Mouse (Mus musculus) urinary bladder, postnatal 25 days (tissue): Measurements from ENCODE around the gene Card19.

Source experiments
- DNase-seq: peaks from one replicate; pipeline ENCODE4 v3.0.0; 2022; ENCODE audit warnings: low spot score

Card19 gene

GRCm38 (mm10) chr13:49225633-49226032 lies 9.8 kb upstream of the Card19 start:
- no peak for DNase-seq

GRCm38 (mm10) chr13:49225159-49225558 lies 9.3 kb upstream of the Card19 start:
- no peak for DNase-seq

DNA sequence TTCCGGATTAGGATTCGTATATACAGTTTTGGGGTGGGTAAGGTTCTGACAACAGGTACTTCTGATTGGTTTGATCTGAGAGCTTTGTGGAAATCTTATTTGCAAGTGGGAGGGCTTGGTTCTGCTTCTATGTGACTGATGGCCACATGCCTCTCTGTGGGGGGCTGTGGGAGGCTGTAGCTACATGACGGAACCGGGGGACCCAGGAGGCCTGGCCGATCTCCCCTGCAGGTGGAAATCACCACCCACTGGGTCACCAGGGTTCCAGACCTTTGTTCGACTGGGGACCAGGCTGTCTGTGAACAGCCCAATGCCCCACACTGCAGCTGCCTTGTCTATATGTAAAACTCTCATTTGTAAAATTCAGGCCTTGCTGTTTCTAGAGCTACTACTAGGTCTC lies 8.9 kb upstream of the Card19 start:
- no peak for DNase-seq

DNA sequence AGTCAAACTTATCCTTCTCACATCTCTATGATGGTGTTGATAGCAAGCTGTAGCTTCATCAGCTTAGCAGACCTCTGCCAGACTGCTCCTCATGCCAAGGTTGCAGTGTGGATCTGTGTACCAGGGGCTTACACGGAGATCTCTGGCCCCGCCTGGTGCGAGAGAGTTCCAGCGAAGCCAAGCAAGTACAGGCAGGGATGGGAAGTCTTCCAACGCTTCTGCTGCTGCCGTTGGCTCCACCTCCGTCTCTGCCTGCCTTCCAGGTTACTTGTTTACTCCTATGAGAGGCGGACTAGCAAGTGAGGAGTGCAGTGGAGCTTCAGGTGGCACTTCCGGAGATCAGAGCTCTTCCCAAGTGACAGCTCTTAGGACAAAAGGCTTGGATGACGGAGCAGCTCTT lies 8.5 kb upstream of the Card19 start:
- no peak for DNase-seq

DNA sequence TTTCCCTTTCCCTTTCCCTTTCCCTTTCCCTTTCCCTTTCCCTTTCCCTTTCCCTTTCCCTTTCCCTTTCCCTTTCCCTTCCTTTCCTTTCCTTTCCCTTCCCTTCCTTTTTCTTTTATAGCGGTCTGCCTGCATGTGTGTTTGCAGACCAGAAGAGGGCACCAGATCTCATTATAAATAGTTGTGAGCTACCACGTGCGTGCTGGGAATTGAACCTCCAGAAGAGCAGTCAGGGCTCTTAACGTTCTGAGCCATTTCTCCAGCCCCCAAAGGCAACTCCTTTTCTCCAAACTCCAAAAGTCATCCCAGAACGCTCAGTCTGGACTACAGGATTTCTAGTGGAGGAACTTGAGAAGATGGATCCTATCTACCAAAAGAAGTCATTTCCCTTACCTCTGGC lies 5.1 kb upstream of the Card19 start:
- no peak for DNase-seq

- no peak for DNase-seq
Measured at GRCm38 (mm10) chr13:49219367-49219766, 3.5 kb upstream of the Card19 start.

GRCm38 (mm10) chr13:49218651-49219050 lies 2.8 kb upstream of the Card19 start:
- no peak for DNase-seq

DNA sequence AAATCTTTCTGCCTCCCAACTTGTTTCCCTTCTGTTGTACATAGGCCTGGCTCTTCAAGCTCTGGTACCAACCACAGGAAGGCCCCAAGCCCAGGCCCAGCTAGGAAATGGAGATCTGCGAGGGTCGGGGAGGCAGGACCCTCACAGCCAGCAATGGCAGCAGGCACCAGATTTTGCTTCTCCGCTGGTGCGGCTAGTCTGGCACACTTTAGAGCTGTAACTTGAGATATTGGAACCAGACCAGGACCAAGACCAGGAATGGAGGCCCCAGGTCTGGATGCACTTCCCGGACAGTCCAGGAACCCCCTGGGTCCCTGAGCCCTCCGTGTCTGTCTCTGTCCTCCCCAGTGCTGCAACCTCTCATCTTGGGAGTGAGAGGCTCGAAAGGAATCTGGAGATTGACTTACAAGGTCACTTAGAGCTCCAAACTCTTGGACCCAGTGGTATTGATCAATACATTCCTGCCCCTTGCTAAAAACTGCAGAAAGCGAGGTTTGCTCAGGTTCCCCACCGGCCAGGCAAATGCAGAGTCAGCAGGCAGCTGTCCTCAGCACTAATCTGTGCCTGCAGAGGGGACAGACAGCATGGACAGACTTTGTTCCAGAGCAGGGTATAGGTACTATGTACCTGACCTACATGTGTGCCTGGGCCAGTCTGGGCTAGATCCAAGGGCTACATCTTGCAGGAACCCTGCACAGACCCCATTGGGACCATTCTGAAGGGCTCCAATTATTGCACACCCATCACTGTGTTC lies 1.1 kb upstream of the Card19 start:
- DNase-seq = no peak

- DNase-seq = no peak
Measured at GRCm38 (mm10) chr13:49216220-49216552, 349 bp upstream of the Card19 start.

DNA sequence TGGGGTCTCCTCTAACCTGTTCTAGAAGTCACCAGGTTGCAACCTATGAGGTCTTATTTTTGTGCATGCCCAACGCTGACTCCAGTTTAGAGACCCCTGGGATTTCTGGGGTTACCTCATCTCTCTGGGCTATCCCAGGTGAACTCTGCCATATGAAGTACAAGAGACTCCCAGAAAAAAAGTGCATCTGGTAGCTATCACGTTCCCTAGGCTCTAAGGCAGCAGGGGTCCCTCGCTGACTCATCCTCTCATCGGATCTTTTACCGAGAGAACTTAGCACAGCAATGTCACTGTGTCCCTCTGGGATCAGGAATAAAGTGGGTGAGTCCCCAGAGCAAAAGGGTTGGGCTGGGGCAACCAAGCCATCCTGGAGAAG lies 721 bp downstream of the Card19 start:
- no peak for DNase-seq

DNA sequence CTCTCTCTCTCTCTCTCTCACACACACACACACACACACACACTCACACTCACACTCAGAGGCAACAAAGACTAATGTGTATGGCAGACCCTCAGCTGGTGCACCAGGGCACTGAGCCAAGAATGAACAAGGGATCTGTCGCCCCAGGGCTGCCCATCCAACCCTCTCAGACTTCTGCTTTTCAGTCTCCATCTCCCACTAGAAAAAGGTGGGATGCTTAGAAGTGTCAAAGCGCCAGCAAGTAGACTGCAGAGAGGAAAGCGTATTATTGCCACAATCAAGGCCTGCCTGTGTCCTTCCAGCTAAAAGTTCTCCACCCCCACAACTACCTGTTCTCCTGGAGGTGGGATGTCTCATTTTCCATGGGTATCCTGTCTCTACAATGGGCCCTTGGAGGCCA lies 1.4 kb downstream of the Card19 start:
- no peak for DNase-seq

- DNase-seq = peak; percentile 47
Measured at GRCm38 (mm10) chr13:49213531-49213932, 2.3 kb downstream of the Card19 start.

- no peak for DNase-seq
Measured at GRCm38 (mm10) chr13:49212711-49213500, 2.9 kb downstream of the Card19 start.

GRCm38 (mm10) chr13:49209306-49209705 lies 6.5 kb downstream of the Card19 start:
- DNase-seq = no peak

DNA sequence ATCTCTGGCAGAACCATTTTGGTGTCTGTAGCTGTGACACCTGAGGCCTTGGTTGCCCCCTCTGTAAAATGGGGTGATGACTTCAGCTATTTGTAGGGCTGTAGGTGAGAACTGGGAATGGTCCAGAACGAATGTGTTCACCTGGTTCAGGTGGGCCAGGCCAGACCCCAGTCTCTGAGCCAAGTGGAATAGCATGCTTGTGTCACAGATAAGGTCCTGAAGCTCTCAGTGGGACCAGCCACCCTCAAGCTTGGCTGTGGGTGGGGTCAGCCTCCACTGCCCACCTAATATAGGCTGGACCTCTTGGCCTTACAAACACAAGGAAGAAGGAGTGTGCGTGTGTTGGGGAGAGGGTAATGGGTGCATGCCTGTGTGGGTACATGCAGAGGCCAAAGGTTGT lies 9.5 kb downstream of the Card19 start:
- no peak for DNase-seq

GRCm38 (mm10) chr13:49205381-49205998 lies 10.3 kb downstream of the Card19 start:
- peak; percentile 81 for DNase-seq

DNA sequence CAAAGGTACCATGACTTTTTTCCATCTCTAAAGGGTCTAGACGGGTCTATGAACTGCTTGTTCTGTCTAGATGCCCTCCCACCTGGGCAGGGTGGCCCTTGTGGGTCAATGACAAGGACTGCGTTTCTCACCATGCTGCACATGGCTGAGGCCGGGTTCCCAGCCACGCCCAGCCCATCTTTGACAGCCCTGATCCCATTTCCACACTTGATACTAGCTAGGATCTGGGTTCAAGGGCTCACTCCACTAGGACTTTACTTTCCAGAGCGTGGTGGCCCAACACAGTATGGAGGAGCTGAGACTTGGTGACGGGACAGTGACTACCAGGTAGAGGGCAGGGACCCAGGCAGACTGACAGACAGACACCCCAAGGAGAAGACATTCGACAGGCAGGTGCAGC lies 13.3 kb downstream of the Card19 start:
- no peak for DNase-seq

DNA sequence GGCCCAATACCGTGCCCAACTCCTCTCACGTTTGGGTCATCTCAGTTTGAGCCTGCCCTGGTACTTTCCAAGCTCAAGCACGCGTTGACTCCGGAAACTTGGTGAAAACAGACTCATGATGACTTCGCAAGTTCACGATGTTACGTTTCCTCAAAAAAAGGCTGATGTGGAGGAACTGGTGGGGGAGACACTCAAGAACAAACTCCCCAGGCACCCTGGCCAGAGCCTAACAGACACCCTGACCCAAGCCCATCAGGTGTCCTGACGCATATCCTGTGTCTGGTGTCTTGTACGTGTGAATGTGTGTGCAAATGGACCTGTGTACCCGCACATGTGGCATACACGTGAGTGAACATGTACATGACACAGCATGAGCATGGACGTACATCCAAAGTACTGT lies 15.1 kb downstream of the Card19 start:
- no peak for DNase-seq

- DNase-seq = no peak
Measured at GRCm38 (mm10) chr13:49199891-49200290, 15.9 kb downstream of the Card19 start.

DNA sequence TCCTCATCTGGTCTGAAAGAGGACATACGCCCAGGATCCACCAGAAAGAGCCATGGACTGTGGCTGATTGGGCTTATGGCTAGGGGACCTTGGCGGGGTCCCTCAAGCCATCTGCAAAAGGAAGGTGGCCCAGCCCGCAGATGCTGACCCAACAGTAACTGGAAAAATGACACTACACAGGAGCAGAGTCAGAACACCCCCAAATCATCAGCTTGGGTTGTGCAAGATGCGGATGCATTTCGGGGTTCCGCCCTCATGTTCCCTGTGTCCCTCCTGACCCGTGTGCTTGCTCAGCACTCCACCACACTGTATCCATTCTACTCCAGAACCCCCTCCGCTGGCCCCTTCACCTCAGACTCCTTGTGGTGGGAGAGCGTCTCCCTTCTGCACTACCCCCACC lies 17.1 kb downstream of the Card19 start:
- no peak for DNase-seq

- no peak for DNase-seq
Measured at GRCm38 (mm10) chr13:49196766-49197165, 19.1 kb downstream of the Card19 start.

- DNase-seq = no peak
Measured at GRCm38 (mm10) chr13:49196211-49196610, 19.6 kb downstream of the Card19 start.

DNA sequence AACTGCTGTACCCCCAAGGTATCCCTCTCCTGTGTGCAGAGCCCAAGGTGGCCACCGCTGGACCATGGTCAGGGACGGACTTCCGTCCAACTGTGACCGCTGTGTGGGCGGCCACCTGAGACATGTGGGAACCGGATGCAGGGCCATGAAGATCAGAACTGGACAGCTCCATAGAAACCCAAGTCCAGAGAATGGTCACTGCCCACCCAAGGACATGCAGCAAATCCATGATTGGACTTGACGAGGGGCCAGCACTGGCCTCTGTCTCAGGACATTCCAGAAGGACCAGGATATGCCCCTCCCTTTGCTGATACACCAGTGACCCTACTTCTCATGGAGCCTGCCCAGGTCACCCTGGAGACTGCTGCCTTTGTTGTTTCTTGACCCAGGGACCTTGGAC lies 20.2 kb downstream of the Card19 start:
- DNase-seq = no peak
